Mouse (Mus musculus): ENCODE results near the gene Slc38a8.

Gene Slc38a8

DNA sequence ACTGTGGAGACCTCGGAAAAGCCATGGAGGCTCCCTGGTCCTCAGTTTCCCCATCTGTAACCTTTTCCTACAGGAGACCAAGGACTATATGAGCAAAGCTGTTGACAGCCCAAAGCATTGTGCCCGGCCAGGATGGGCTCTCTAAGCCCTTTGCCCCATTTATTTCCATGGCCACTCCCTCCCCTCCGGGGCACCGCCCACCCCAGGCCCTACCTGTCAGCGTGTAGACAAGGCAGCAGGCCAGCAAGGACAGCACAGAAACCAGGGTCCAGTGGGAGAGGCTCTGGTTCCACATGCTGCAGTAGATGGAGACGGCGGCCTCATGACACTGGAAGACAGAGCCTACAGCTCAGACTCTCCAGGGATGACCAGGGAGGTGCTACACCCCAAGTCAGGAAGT, 14.4 kb downstream of the Slc38a8 start:
- no peak for DNase-seq (ENCODE audit: low read depth, low spot score)

DNA sequence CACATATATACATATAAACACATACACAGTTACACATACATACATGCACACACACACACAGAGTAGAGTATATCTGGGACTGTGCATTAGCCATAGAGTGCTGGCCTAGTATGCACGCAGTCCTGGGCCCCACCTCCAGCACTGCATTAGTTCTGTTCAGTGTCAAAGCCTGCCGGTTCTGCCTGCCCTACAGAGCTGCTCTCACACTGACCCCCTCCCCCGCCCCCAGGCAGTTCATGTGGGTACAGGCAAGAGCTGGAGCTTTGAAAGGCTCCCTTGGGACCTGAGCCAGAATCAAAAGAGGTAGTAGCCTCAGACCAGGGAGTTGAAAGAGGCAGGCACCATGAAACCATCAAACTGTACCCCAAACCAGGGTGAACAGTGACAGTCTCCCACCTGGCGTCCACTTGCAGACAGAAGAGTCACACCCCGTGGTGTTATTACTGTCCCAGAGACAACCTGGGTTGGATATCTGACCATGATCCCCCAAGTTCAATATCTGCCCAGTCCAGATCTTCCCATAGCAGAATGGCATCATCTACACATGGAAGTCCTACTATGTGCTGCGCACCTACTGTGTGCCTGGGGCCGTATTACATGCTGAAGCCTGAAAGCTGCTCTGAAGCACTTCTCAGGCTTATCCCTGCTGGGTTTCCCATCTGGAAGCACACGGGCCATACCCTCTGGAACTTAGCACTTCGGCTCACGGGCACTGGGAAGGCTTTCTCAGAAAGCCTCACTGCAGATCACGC, 17.2 kb downstream of the Slc38a8 start:
- peak; percentile 71 for DNase-seq (ENCODE audit: low read depth, low spot score)

GRCm38 (mm10) chr8:119478684-119479083, 22.8 kb downstream of the Slc38a8 start:
- no peak for DNase-seq (ENCODE audit: low read depth, low spot score)

DNA sequence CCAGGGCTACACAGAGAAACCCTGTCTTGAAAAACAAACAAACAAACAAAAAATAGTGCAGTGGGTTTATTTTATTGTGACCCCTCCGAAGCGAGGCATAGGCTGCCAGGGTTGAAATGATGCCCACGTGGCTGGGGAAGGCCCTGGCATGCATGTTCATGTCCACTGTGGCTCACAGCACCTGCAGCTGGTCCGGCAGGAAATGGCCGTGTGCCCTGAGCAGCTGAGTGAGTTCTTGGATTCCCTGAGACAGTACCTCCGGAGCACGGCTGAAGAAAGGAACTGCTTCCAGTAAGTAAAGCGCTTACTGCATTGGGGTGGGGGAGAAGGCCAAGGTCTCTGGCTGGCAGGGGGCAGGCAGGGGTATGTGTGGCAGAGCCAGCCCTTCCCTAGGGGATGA, 33.4 kb downstream of the Slc38a8 start:
- DNase-seq (ENCODE audit: low read depth, low spot score), result no peak

GRCm38 (mm10) chr8:119466794-119467193, 34.7 kb downstream of the Slc38a8 start:
- no peak for DNase-seq (ENCODE audit: low read depth, low spot score)

DNA sequence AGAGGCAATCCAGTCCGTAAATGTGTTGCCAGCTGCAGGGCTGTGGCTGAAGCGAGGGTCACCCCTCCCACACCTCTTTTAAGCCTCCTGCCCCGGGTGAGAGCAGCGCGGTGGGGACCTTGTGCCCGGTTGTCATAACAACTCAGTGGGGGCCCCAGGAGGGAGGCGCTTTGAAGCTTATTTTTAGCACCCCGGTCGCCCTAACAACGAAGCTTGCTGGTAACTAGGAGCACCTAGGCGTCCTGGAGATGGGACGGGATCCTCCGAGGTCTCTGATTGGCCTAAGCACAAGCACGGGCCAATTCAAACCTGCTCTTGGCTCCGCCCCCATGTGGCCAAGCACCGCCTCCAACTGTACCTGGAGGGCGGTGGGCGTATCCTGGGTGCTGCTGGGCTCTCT, 35.4 kb downstream of the Slc38a8 start:
- no peak for DNase-seq (ENCODE audit: low read depth, low spot score)

DNA sequence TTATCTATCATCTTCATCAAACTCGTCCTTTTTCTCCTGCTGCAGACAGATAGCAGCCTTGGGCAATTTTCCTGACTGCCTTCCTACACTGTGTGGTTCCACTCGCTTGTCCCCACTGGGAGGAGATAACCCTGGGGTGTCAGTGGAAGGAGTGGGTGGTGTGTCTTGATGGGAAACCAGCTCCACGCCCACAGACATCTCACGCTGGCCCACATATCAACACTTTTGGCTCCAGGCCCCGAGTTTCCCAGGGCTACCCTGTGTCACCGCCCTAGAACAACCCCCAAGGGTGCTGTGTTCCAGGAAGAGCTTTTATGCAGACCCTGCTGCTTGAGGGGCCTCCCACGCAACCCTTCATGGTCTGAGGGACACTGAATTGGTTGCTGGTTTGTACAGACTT, 37.8 kb downstream of the Slc38a8 start:
- no peak for DNase-seq (ENCODE audit: low read depth, low spot score)

GRCm38 (mm10) chr8:119461356-119461755, 40.1 kb downstream of the Slc38a8 start:
- DNase-seq (ENCODE audit: low read depth, low spot score), result no peak

DNA sequence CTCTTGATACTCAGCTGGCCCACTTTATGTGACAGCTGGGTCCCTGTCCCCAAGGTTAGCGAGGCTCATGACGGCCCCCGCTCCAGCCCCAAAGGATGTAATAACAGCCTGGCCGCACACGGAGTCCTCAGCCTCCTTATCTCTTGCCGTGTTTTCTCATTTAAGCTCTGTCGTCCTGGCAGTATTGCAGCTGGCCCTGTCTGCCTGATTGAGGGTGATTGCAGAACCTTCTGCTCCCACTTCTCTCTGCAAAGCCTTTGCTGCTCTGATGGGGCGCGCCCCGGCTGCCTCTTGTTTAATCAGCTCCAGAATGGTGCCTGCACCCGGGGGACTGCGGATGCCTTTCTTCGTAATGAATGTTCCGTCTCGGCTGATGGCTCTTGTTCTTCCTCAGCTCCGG, 41.8 kb downstream of the Slc38a8 start:
- DNase-seq (ENCODE audit: low read depth, low spot score), result peak; percentile 83

- no peak for DNase-seq (ENCODE audit: low read depth, low spot score)
Observed at GRCm38 (mm10) chr8:119456045-119456444, 45.5 kb downstream of the Slc38a8 start.

DNA sequence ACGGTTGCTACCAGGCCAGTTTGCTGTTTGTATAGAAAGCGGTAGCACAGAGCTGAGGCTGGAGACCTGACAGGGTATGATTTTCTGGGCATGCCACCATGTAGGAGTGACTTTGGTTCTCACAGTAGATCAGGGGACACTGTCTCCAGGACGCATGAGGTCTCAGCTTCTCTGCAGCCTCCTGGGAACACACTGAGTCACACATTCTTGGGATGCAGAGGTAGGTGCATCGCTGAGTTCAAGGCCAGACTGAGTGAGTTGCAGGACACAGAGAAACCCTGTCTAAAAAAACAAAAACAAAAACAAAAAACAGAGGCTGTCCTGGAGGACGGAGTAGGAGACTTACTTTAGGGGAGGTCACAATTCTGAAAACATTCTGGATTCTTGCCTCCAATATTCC, 48.6 kb downstream of the Slc38a8 start:
- DNase-seq (ENCODE audit: low read depth, low spot score), result no peak

DNA sequence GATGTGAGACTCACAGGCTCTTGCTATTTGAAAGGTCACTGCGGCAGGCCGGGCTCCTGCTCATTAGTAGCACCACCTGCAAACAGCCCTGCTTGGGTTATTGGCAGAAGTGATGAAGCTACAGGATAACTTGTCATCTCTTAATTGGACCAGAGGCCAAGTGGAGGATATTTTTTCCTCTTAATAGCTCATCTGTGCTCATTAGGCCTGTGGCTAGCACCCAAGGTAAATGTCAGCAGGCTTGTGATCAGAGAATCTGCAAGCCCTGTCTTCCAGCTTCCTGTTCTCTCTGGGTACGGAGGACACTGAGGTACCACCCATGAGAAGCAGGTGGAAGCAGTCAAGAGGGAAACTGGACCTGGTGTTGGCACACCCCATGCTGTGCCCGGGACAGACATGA, 50.4 kb downstream of the Slc38a8 start:
- DNase-seq (ENCODE audit: low read depth, low spot score), result no peak

DNA sequence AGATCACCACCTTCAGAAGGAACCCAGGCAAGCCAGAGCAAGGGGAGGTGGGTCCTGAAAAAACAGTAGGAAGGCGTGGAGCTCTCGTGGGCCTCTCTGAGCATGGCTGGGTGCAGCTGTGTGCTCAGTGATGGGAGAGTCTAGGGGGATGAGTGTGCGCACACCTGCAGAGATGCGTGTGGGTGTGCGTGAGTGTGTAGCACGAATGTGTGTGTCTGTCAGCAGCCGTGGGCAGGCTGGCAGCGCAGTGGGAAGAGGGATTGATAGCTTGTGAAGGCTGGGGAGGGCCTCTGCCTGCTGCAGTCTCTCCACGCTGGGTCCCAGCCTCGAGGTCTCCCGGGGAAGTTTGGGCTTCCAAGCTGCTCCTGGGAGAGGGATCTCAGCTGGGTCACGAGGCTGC, 51.9 kb downstream of the Slc38a8 start:
- DNase-seq (ENCODE audit: low read depth, low spot score), result no peak

DNA sequence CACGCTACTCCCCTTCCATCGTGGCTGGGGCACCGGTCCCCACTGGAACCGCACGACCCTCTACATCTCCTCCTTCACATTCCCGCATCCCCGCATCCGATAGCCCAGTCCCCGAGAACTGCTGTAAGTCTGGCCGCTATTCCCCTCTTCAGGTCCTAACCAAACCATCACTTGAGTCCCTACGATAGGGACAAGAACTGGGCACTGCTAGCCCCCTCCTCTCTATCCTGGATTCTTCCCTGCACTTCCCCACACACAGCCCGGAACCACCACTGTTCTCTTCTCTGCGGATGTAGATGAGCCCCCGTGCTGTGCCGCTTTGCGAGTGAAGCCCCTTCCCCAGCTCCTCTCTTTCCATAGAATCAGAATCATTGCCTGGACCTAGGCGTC, 53.7 kb downstream of the Slc38a8 start:
- DNase-seq (ENCODE audit: low read depth, low spot score), result no peak

GRCm38 (mm10) chr8:119446990-119447780, 54.3 kb downstream of the Slc38a8 start:
- no peak for DNase-seq (ENCODE audit: low read depth, low spot score)

- DNase-seq (ENCODE audit: low read depth, low spot score), result no peak
Observed at GRCm38 (mm10) chr8:119446211-119446989, 55.1 kb downstream of the Slc38a8 start, which contains the start of gene Necab2. Gene Necab2 (plus strand): TSS chr8:119446719.

DNA sequence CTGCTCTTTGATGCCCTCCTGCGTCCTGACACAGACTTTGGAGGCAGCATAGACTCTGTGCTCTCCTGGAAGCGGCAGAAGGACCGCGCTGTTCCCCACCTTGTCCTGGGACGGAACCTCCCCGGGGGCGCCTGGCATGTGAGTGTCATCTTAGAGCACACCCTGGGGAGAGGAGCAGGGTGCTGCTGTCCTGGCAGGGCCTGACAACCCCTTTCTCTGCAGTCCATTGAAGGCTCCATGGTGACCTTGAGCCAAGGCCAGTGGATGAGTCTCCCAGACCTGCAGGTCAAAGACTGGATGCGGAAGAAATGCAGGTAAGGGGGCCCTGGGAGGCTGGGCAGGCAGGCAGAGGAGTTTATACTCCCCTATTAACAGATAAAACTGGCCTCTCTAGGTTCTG, 58.5 kb downstream of the Slc38a8 start:
- DNase-seq (ENCODE audit: low read depth, low spot score), result no peak

DNA sequence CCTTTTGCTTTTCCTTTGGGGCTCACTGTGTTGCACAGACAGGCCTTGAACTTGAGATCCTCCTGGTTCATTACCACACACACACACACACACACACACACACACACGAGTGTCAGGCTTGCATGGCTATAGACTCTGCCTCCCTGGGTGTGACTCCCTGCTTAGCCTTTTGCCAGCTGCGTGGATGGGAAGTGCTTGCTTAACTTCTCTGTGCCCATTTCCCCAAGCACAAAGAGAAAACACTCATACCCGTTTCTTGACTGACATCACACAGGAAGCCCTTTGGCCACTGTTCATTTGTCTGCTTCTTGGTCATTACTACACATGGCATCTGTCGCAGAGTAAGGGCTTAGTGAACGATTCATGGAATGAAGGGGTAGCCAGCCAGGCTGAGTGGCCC, 59.5 kb downstream of the Slc38a8 start:
- DNase-seq (ENCODE audit: low read depth, low spot score), result no peak

- DNase-seq (ENCODE audit: low read depth, low spot score), result no peak
Observed at GRCm38 (mm10) chr8:119440952-119441270, 60.6 kb downstream of the Slc38a8 start.

DNA sequence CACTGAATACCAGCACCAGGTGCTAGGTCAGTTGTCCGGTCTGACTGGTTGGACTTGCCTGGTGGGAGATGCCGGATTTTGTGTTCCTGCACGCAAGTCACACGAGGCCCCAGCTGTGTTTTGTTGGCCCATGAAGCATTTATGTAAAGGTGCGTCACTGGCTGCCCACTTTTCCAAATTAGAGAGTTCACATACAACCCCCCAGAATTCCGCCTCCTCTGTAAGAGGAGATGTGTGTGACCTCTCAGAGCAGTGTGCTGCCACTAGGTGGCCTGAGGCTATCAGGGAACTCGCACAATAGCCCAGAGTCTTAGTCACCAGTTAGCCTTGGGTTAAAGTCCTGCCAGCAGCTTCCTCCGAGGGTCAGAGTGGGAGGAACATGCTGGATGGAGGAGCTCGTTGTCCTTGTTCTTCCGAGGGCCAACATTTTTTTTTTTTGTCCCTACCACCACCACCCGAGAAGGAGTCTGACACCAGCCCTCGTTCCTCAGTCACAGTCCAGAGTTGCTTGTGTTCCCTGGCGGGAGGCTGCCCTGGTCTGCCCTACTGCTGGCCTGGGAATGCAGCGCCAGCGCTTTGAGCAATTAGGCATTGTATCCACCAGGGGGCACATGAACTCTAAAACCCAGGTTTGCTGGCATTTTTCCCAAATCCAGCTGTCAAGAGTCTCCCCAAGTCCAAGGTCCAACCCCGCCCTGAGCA, 61.1 kb downstream of the Slc38a8 start:
- DNase-seq (ENCODE audit: low read depth, low spot score), result peak; percentile 47

- DNase-seq (ENCODE audit: low read depth, low spot score), result no peak
Observed at GRCm38 (mm10) chr8:119439893-119440249, 61.6 kb downstream of the Slc38a8 start.

- no peak for DNase-seq (ENCODE audit: low read depth, low spot score)
Observed at GRCm38 (mm10) chr8:119439424-119439823, 62.1 kb downstream of the Slc38a8 start.

All from A20 (cell line).